Mouse (Mus musculus) cerebellum, adult 2 months (tissue): ENCODE data around the gene Map4k3. TPM values are rescaled to one million over a fixed set of nuclear protein-coding genes. Genes with fewer than 3 reads are reported as not detected.

Source experiments
- DNase-seq, 2 experiments: peaks; one replicate each; pipeline ENCODE4 v3.0.0; 2021
- H3K27ac ChIP-seq: fragments of 200-500 bp; 2 replicates; pipeline ENCODE4 v1.5.1; 2012; ENCODE audit warnings: low read length, control low read depth, inconsistent platforms; ENCODE audit not compliant: insufficient read depth
- H3K27me3 ChIP-seq: fragments of 200-500 bp; 2 replicates; pipeline ENCODE4 v1.6.1; 2012; ENCODE audit warnings: inconsistent platforms, mild to moderate bottlenecking, low read length, moderate library complexity; ENCODE audit not compliant: control insufficient read depth, insufficient read depth
- H3K4me1 ChIP-seq: fragments of 200-500 bp; 2 replicates; pipeline ENCODE4 v1.6.1; 2011; ENCODE audit warnings: low read length; ENCODE audit not compliant: control insufficient read depth, insufficient read depth
- H3K4me3 ChIP-seq: fragments of 200-500 bp; replicated peaks from 2 replicates; pipeline ENCODE3; 2011; ENCODE audit warnings: mild to moderate bottlenecking, low read depth, low read length, control low read depth; ENCODE audit not compliant: insufficient read depth
- CTCF ChIP-seq: fragments of 200-500 bp; IDR thresholded peaks from 2 replicates; pipeline ENCODE4 v1.5.1; 2011; ENCODE audit warnings: low read depth, mild to moderate bottlenecking, control low read depth, low read length, moderate library complexity, borderline replicate concordance; ENCODE audit not compliant: insufficient read depth
- POLR2A ChIP-seq: fragments of 200-500 bp; IDR thresholded peaks from 2 replicates; pipeline ENCODE4 v1.6.1; 2011; ENCODE audit warnings: low read length, control low read depth, borderline replicate concordance; ENCODE audit not compliant: insufficient read depth
- WGBS: fragments of 180-500 bp; shearing (Covaris S2); methylation state at CpG from one replicate; pipeline ENCODE4 v1.1.7; 2018; 5-methylcytosine and 5-hydroxymethylcytosine counted together
- polyA plus RNA-seq: library from polyadenylated mRNA; depleted of rRNA; stranded (reverse); fragments of >200 nt; gene quantifications from 2 replicates; pipeline ENCODE4 v1.2.3, GENCODE M21; 2012; rRNA removed

Gene Map4k3
- polyA plus RNA-seq, result 45.3 and 48.9 TPM in 2 replicates

DNA sequence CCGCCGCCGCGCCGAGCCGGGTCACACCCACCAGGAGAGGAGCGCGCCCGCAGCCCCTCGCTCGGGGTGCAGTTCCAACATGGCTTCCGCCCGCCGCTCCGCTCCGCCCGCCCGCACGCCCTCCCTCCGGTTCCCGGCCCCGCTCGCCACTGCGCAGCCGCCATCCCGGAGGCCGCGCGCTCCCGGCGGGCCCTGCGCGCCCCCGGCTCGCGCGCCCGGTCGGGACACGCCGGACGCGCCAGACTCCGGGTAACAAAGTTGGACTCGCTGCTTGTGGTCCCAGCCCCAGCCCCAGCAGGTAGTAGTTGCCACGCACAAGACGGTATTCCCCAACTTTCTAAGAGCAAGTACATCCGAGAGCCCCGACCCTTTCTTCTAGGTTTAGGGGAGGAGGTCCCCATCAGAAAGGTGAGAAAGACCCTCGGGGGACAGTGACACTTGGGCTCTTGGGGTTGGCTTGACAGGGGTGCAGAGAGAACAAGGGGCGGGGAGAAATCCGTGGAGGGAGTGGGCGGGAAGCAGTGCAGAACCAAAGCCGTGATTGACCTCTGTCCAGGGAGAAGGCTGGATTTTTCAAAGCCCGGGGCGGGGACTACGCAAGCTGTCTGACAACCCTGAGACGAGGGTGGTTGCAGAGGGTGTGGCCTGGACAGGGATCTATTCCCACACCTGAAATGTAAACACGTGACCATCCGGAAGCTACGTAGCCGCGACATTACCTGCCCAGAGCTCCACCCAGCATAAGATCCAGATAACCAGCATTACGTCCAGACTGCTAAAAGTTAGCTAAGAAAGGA is at the start of gene Map4k3:
Gene Map4k3, minus strand, starts transcription at position 424 of the 797 bp plus-strand sequence.
- DNase-seq, result peak; percentile 85 to 86
- TF ChIP-seq POLR2A, result peak; percentile 38; the same call in 1 of the 2 replicates
- TF ChIP-seq CTCF, result no peak
- H3K4me3 ChIP-seq, result peak within 1 kb of the TSS; percentile 98
- under 1% methylated on average over 46 of the region's 64 CpGs for WGBS
- peak within 1 kb of the TSS; percentile 97 for H3K27ac ChIP-seq
- H3K4me1 ChIP-seq, result peaks cover 13% of the 10 kb centered on the region
- H3K27me3 ChIP-seq, result no peaks in the 10 kb centered on the region

DNA sequence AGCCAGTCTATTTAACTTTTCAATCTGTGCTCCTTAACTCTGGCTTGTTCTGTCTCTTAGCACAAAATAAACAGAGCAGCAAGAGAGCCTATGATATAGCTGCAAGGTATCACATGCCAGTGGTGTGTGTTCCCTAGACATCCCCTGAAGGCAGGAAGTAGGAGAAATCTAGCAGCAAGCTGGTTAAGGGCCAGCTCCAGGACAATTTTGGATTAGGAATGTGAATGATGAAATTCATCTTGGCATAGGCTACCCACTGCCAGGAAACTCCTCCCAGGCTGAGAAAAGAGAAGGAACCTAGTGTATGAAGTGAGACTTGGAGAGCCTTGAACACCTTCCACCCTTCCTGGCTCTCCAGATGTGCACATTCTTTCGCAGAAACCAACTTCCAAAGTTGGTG is 49.3 kb upstream of the Map4k3 start:
- 91% methylated on average over 1 of the region's 1 CpGs for WGBS
- DNase-seq, result no peak
- TF ChIP-seq POLR2A (no peak), CTCF (no peak)
- no peak overlapping the region for H3K27ac ChIP-seq
- no peaks in the 10 kb centered on the region; the same call in 1 of the 2 replicates for H3K4me1 ChIP-seq
- no peaks in the 10 kb centered on the region for H3K27me3 ChIP-seq
- H3K4me3 ChIP-seq, result no peak overlapping the region

DNA sequence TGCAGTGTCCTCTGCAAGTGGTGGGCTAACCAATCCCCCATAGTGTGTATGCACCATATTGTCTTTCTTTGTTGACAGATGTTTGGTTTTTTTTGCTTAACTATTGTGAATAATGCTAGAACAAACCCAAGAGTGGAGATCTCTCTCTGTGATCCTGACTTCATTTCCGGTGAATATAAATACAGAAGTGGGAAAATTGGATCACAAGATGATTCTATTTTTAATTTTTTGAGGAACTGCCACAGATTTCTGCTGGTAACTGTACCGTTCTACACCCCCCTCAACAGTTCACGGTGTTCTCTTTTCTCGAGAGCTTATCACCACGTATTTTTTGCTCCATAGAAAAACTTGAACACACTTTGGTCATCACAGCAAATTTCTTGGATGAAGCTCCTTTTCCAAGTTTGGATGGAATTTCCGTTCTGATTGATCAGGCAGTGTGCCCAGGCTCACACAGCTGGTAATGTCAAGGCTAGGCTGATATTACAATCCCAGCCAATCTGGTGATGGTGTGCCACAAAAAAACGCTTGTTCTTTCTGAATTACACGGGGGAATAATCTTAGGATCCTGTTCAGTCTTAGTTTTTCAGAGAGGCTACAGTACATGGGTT is 47.0 kb upstream of the Map4k3 start:
- no peak for TF ChIP-seq CTCF
- TF ChIP-seq POLR2A, result no peak
- 46% methylated on average over 8 of the region's 8 CpGs for WGBS
- Histone ChIP-seq H3K27me3 (no peaks in the 10 kb centered on the region), H3K27ac (no peak overlapping the region), H3K4me3 (no peak overlapping the region), H3K4me1 (no peaks in the 10 kb centered on the region)
- DNase-seq, result no peak

DNA sequence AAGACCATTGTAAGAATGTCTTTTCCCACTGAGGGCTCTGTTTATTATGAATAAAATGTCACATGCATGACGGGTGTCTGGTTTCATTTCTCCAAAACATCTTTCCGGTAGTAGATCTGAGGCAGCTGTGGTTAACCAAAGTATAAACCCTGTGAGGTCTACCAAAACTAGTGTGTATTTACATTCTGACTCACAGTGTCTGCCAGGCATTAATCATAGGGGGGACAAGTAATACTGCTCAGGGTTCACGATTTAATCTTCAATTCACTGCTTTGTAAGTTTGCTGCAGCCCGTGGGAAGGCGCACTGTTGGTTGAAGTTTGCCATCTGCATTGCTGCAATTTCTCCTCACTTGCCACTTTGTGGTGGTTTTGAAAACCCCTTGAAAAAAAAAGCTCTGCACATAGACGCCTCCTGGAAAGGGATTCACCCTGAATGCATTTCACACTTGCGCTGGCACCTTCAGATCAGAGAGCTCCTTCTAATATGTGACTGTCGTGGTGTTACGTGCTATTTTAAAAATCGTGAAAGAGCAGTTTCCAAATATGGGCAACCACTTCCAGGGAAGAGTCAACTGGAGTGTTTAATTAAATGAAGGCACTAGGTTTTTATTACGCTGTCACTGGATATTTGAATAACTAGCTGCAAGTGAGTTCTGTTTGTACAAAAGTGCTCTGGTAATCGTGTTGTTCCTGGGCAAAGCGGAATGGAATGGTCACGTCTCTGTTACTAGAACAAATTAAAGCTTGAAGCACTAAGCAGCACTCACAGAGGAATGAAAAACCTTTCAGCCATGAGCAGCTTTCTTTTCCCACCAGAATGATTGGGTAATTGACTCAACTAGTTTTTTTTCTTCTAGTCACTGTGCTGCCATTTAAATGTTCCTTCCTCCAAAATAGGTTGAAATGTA is 44.5 kb upstream of the Map4k3 start:
- WGBS, result 85% methylated on average over 14 of the region's 14 CpGs
- TF ChIP-seq POLR2A, result no peak
- no peak for TF ChIP-seq CTCF
- H3K4me1 ChIP-seq, result no peaks in the 10 kb centered on the region
- no peak overlapping the region for H3K27ac ChIP-seq
- DNase-seq, result no peak
- H3K4me3 ChIP-seq, result no peak overlapping the region
- no peaks in the 10 kb centered on the region for H3K27me3 ChIP-seq

DNA sequence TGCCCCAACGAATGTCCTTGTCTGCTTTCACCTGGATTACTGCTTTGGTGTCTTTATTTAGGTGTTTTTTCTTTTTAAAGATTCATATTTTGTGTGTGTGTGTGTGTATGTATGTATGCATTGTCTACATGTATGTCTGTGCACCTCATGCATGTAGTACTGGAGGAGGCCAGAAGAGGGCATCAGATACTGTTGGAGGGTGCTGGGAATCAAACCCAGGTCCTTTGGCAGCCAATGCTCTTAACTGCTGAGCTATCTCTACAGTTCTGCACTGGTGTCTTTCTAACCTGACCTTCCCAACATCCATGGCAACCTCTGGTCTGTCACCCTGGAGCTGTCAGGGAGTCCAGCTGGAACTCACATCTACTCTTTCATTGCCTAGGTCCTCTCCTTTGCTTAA is 41.8 kb upstream of the Map4k3 start:
- DNase-seq, result no peak
- H3K4me1 ChIP-seq, result no peaks in the 10 kb centered on the region
- no peak for TF ChIP-seq POLR2A
- H3K27ac ChIP-seq, result no peak overlapping the region
- 79% methylated on average over 1 of the region's 1 CpGs for WGBS
- H3K27me3 ChIP-seq, result no peaks in the 10 kb centered on the region
- H3K4me3 ChIP-seq, result no peak overlapping the region

DNA sequence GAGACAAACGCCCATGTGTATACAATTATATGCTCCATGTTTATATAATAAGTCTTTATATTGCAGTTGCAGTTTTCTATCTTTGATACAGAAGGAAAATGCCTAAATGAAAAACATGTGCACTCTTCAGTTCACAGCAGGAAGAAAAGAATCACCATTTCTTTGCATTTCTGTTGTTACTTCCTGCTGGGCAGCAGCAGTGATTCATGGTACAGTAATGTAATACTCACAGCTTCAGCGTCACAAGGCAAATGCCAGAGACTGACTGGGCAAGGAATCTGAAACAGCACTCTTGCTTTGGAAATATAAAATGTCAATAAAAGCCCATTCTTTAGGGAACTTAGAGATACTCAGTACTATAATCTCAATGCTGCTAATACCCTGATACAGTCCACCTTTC is 36.9 kb upstream of the Map4k3 start:
- no peak overlapping the region for H3K27ac ChIP-seq
- no peaks in the 10 kb centered on the region for H3K27me3 ChIP-seq
- TF ChIP-seq CTCF (no peak), POLR2A (no peak)
- DNase-seq, result no peak
- H3K4me1 ChIP-seq, result no peaks in the 10 kb centered on the region
- WGBS, result 79% methylated on average over 2 of the region's 2 CpGs
- no peak overlapping the region for H3K4me3 ChIP-seq

DNA sequence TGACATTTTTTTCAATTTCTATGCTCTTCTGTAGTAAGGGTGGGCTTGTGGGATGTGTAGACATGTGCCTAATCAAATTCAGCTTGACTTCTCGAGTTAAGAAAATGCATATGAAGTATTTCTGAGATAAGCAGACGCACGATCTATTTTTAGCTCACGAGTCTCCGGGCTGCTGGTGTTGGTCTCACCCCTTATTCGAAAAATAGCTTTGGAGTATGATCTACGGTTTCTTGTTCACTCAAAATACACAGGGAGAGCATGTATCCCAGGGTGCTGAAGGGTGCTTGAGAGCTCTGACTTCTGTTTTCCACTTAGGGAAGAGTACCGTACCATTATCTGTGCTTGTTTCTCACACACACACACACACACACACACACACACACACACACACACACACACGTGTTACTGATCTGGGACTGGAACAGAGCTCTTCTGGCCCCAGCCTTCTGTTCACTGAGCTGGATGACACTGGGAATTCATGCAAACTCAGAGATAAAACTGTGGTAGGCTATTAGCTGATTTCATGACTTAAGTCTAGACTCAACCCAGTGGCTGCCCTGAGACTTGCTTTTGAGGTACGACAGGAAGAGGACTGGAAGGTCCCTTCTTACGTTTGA is 34.9 kb upstream of the Map4k3 start:
- no peak overlapping the region for H3K27ac ChIP-seq
- no peaks in the 10 kb centered on the region for H3K27me3 ChIP-seq
- H3K4me1 ChIP-seq, result no peaks in the 10 kb centered on the region
- DNase-seq, result no peak
- 82% methylated on average over 11 of the region's 11 CpGs for WGBS
- no peak overlapping the region for H3K4me3 ChIP-seq
- no peak for TF ChIP-seq POLR2A
- no peak for TF ChIP-seq CTCF
